Mouse (Mus musculus) intestine, embryonic 16.5 days (tissue): ENCODE results near the gene Olfr67. TPM values are rescaled to one million over a fixed set of nuclear protein-coding genes. Genes with fewer than 3 reads are reported as not detected.
"Not testable (repeated sequence)": the region's sequence is repeated elsewhere in the genome, so short reads cannot be mapped to it uniquely, and the experiment has no call there.

Experiments
- ATAC-seq: fragments of 200-750 bp; cut with Nextera tagmentation; 2 replicates; pipeline ENCODE4 v1.8.0; 2017; ENCODE audit warnings: moderate TSS enrichment, moderate library complexity
- H3K27ac ChIP-seq: fragments of 300-500 bp; sonication (generic); 2 replicates; pipeline ENCODE4 v1.5.1; 2014; ENCODE audit warnings: mild to moderate bottlenecking, low read length
- H3K27me3 ChIP-seq: fragments of 300-500 bp; sonication (generic); replicated peaks from 2 replicates; pipeline ENCODE4 v1.6.1; 2014; ENCODE audit warnings: low read length, control low read depth, mixed read lengths; ENCODE audit not compliant: control insufficient read depth, insufficient read depth
- H3K36me3 ChIP-seq: fragments of 300-500 bp; sonication (generic); 2 replicates; pipeline ENCODE4 v1.6.1; 2014; ENCODE audit warnings: low read length, control low read depth; ENCODE audit not compliant: control insufficient read depth, insufficient read depth
- H3K4me1 ChIP-seq: fragments of 300-500 bp; sonication (generic); 2 replicates; pipeline ENCODE4 v1.6.1; 2014; ENCODE audit warnings: low read length, control low read depth, mixed read lengths; ENCODE audit not compliant: control insufficient read depth, insufficient read depth
- H3K4me2 ChIP-seq: fragments of 300-500 bp; sonication (generic); 2 replicates; pipeline ENCODE4 v1.6.1; 2014; ENCODE audit warnings: low read depth, low read length, control low read depth
- H3K4me3 ChIP-seq: fragments of 300-500 bp; sonication (generic); 2 replicates; pipeline ENCODE4 v1.5.1; 2014; ENCODE audit warnings: mild to moderate bottlenecking, low read length
- H3K9ac ChIP-seq: fragments of 300-500 bp; sonication (generic); 2 replicates; pipeline ENCODE4 v1.6.1; 2014; ENCODE audit warnings: low read depth, low read length
- H3K9me3 ChIP-seq: fragments of 300-500 bp; sonication (generic); 2 replicates; pipeline ENCODE4 v1.6.1; 2016; ENCODE audit warnings: low read length, control low read depth; ENCODE audit not compliant: control insufficient read depth
- WGBS: fragments of 180-500 bp; shearing (Covaris S2); extraction: QIAGEN DNeasy Blood & Tissue Kit; methylation state at CpG from one replicate; pipeline ENCODE4 v1.1.7; 2014; 5-methylcytosine and 5-hydroxymethylcytosine counted together
- polyA plus RNA-seq: library from polyadenylated mRNA; unstranded; fragments of >200 nt; fragmentation: Nextera tagmentation; extraction: Ambion mirVana; gene quantifications from 2 replicates; pipeline ENCODE4 v1.2.1, GENCODE M21; 2015

Olfr67 gene
- polyA plus RNA-seq, 1 experiment from 2014 or later: not detected

DNA sequence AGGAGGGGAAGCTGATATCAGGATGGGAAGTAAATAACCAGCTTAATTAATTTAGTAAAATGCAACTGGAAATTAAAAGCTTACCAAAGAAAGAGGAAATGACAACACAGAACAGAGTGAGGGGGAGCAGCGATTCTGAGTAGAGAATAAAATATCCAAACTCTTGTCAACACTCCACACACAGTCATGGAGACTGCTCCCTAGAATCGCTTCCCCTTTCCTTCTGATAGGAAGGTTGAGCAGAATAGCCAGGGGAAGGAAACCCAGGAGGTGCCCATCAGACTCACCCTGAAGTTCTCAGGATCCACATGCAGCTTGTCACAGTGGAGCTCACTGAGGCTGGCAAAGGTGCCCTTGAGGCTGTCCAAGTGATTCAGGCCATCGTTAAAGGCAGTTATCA is 21.5 kb upstream of the Olfr67 start:
- H3K9ac ChIP-seq, H3K36me3 ChIP-seq, H3K4me1 ChIP-seq, H3K4me2 ChIP-seq, H3K27me3 ChIP-seq, H3K9me3 ChIP-seq, H3K27ac ChIP-seq, ATAC-seq, H3K4me3 ChIP-seq: not testable (repeated sequence)
- WGBS: no CpG with 5 or more reads among the region's 3 CpGs

DNA sequence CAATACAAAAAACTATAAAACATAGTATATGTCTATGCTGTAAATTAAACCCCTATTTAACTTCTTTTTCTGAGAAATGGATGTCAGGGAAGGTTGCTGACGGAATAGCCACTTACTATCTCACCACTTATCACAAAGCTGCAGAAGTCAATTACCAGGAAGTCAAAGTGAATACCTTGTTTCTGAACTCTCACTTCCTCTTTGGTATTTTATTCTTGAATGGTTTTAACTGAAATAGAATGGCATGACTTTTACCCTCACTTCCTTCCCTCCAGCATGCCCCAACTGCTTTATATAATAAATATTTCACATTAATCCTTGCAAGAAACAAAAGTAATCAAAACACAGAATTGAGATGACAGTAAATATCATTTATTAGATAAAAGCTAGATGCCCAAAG is 20.6 kb upstream of the Olfr67 start:
- no peaks in the 10 kb centered on the region for H3K4me1 ChIP-seq
- no peak overlapping the region for H3K27ac ChIP-seq
- no peaks in the 10 kb centered on the region for H3K9me3 ChIP-seq
- H3K4me3 ChIP-seq: no peak overlapping the region
- no peaks in the 10 kb centered on the region for H3K36me3 ChIP-seq
- H3K27me3 ChIP-seq: no peaks in the 10 kb centered on the region
- 59% methylated on average over 1 of the region's 1 CpGs for WGBS
- H3K4me2 ChIP-seq: no peak overlapping the region
- H3K9ac ChIP-seq: no peak overlapping the region
- ATAC-seq: no peak

DNA sequence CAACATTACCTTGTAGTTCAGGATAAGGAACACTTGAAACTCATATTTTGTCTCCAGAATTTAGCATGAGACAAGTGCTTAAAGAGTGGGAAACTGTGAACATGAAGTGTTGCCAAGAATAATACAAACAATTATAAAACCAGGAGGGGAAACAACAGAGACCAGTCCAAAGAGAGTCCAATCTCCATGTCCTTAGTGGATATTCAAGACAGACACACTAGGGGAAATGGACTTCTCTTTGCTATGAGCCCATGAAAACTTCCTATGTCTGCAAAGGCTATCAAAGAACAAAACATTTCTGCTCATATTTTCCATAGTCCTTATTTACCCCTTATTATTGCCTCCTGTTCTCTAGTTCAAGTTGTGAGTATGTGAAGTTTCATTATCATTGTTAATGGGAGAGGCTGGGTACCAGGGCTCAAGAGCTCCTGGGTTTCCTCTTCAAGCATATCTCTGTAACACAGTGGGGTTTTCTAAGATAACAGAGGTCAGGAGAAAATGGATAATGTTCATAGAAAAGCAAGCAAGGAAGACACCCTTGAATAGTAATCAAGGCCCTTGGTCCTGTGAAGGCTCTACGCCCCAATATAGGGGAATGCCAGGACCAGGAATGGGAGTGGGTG is 19.7 kb upstream of the Olfr67 start:
- H3K4me1 ChIP-seq: no peaks in the 10 kb centered on the region
- no peak overlapping the region for H3K9ac ChIP-seq
- H3K27ac ChIP-seq: no peak overlapping the region
- no peak overlapping the region for H3K4me3 ChIP-seq
- ATAC-seq: peak; percentile 56
- no peak overlapping the region for H3K4me2 ChIP-seq
- WGBS: 88% methylated on average over 1 of the region's 1 CpGs
- no peaks in the 10 kb centered on the region for H3K9me3 ChIP-seq
- H3K27me3 ChIP-seq: no peaks in the 10 kb centered on the region
- H3K36me3 ChIP-seq: no peaks in the 10 kb centered on the region

DNA sequence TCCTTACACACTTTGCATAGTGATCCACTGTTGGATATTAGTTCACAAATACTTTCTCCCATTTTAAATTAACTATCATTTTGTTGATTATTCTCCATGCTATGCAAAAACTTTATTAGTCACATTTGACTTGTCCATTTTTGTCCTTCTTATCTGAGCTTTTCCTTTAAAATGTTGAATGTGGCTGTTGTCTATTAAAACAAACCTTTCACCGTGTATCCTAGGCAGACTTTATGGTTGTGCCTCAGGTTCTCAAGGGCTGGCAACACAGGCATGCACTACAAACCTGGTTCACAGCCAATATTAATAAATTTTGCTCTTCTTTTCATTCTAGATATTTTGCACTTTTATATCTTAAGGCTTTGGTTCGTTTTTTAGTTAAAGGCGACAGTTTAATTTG is 19.1 kb upstream of the Olfr67 start:
- no peaks in the 10 kb centered on the region for H3K36me3 ChIP-seq
- no peak overlapping the region for H3K4me3 ChIP-seq
- H3K27me3 ChIP-seq: no peaks in the 10 kb centered on the region
- H3K4me1 ChIP-seq: no peaks in the 10 kb centered on the region
- H3K4me2 ChIP-seq: no peak overlapping the region
- H3K27ac ChIP-seq: no peak overlapping the region
- no peaks in the 10 kb centered on the region for H3K9me3 ChIP-seq
- 68% methylated on average over 3 of the region's 3 CpGs for WGBS
- ATAC-seq: 0 out of 2 replicates have a peak, but pooled peaks have one; percentile 42
- H3K9ac ChIP-seq: no peak overlapping the region

DNA sequence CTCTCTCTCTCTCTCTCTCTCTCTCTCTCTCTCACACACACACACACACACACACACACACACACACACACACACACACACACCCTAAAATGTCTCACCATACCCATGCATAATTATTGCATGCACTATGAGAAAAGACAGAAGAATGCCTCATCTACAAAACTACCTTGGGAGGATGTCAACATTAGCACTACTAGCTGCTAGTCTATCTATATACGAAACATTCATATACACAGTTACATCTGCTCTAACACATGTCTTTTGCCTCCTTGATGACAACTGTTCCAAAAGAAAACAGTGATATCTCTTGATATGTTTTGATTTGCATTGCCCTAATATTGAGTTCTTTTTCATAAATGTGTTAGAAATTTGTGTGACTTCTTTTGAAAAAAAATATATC is 18.7 kb upstream of the Olfr67 start:
- no peak for ATAC-seq
- H3K4me1 ChIP-seq: no peaks in the 10 kb centered on the region
- no peak overlapping the region for H3K4me3 ChIP-seq
- no peaks in the 10 kb centered on the region for H3K27me3 ChIP-seq
- H3K9me3 ChIP-seq: no peaks in the 10 kb centered on the region
- WGBS: 80% methylated on average over 1 of the region's 1 CpGs
- no peak overlapping the region for H3K9ac ChIP-seq
- H3K27ac ChIP-seq: no peak overlapping the region
- H3K36me3 ChIP-seq: no peaks in the 10 kb centered on the region
- no peak overlapping the region for H3K4me2 ChIP-seq

DNA sequence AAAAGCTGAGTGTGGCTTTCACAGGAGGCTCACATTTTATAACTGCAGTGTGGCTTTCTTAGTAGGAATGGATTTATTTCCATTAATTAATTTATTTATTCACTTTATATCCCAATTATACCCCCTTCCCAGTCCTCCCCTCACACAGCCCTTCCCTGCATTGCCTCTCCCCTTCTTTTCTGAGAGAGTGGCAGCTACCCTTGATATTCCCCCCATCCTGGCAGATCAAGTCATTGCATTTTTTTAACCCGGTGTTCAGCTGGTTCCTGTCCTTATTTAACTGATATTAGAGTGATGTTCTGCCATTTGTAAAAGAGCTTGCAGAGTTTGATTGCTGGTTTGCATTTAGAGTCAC is 18.2 kb upstream of the Olfr67 start:
- no peak for ATAC-seq
- Histone ChIP-seq H3K27me3 (no peaks in the 10 kb centered on the region), H3K9me3 (no peaks in the 10 kb centered on the region), H3K36me3 (no peaks in the 10 kb centered on the region), H3K4me2 (no peak overlapping the region), H3K4me1 (no peaks in the 10 kb centered on the region), H3K27ac (no peak overlapping the region), H3K9ac (no peak overlapping the region), H3K4me3 (no peak overlapping the region)
- 57% methylated on average over 1 of the region's 1 CpGs for WGBS

DNA sequence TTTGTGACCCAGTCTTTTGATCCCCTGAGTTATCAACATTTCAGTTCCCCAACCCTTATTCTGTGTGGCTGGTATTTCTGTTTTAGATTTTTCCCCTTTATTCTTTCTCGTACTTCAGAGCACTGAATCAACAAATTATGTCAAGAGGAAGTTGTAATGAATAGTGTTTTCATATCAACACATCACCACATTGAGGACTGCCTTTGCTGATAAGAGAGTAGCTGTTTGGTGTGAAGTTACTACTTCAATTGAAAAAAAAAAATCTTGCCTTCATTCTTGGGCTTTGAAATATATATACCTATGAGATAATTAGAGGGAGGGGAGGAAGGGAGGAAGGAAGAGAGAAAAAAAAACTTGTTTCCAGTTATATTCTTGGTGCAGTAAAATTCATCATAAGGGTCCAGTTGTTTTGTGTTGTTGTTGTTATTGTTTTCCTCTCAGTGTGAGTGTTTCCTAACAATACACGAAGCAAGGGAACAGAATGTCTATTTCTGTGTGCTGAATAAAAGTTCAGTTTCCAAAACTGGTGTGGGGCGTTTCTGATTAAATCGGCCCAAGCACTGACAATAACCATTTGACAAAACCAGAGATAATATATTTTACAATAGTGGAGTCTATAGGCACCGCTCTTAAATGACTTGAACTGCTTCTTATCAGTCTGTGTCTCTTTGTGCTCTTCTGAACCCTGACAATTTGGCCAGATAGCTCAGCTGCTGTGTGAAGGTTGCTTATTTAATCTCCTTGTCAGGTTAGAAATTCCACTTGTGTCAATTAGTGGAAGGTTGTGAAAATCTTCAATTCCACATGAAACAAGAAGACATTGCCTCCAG is 17.6 kb upstream of the Olfr67 start:
- no peak for ATAC-seq
- Histone ChIP-seq H3K4me1 (no peaks in the 10 kb centered on the region), H3K9ac (no peak overlapping the region), H3K27ac (no peak overlapping the region), H3K4me2 (no peak overlapping the region), H3K9me3 (no peaks in the 10 kb centered on the region), H3K27me3 (no peaks in the 10 kb centered on the region), H3K4me3 (no peak overlapping the region), H3K36me3 (no peaks in the 10 kb centered on the region)
- WGBS: 46% methylated on average over 5 of the region's 5 CpGs

DNA sequence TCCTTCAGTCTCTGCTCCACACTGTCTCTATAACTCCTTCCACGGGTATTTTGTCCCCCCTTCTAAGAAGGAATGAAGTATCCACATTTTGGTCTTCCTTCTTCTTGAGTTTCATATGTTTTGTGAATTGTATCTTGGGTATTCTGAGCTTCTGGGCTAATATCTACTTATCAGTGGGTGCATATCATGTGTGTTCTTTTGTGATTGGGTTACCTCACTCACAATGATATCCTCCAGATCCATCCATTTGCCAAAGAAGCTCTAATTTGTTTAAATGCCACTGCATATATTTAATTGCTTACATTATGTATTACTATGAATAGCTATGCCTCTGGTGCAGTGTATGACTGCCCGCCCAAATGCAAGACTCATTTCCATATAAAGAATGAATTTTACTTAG is 16.5 kb upstream of the Olfr67 start:
- not testable (repeated sequence) for ATAC-seq, H3K27me3 ChIP-seq, H3K4me1 ChIP-seq, H3K9me3 ChIP-seq, H3K27ac ChIP-seq, H3K9ac ChIP-seq, H3K4me3 ChIP-seq, H3K4me2 ChIP-seq, H3K36me3 ChIP-seq
- 77% methylated on average over 2 of the region's 2 CpGs for WGBS

DNA sequence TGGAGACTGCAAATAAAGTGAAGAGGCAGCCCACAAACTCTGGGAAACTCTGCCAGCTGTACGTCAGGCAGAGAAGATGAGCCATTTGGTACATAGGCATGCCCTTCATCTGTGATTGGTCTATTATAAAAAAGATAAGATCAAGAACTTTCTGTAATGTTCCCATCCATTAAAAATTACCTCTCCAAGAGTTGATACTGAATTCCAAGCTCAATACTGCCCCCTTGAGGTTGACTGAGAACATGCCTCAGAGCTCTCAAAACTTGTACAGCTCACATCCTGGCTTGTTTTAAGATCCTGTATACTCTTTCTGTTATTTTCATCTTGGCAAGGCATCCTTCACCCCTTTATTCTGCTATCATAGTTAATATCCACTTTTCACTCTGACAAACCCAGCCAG is 15.2 kb upstream of the Olfr67 start:
- Histone ChIP-seq H3K27ac (no peak overlapping the region), H3K9ac (no peak overlapping the region), H3K27me3 (no peaks in the 10 kb centered on the region), H3K4me1 (no peaks in the 10 kb centered on the region), H3K9me3 (no peaks in the 10 kb centered on the region), H3K36me3 (no peaks in the 10 kb centered on the region), H3K4me2 (no peak overlapping the region), H3K4me3 (no peak overlapping the region)
- WGBS: 65% methylated on average over 1 of the region's 1 CpGs
- no peak for ATAC-seq
